In genomic region chr4:120323858-120324257, GRCm38 (mm10) we compare ENCODE assay signal across 15 mouse cellular contexts. TPM values are rescaled to one million over a fixed set of nuclear protein-coding genes. Genes with fewer than 3 reads are reported as not detected.
DNase-seq lines count a peak whose midpoint lies in the region; ATAC-seq lines count a peak whose summit lies in the region.
"Had no signal": no experiment of that assay in that cellular context is flagged by ENCODE, and none has a peak within 500 bp of the region (broad histone marks: within the 10 kb centered on the region; RNA-seq: fewer than 3 reads in every experiment).

No protein-coding gene starts in this region.

- peak; percentile 32 for DNase-seq in adrenal gland, postnatal 14 days
- DNase-seq in adrenal gland, adult 18-20 months (ENCODE audit: low spot score in 2 of 2), result no peak
- DNase-seq in heart, embryonic 10.5 days (ENCODE audit: low spot score), result peak; percentile 69
- DNase-seq in heart, adult 8-10 months (ENCODE audit: low spot score), result no peak
- peak; percentile 64 for DNase-seq in midbrain, embryonic 11.5 days (ENCODE audit: low spot score, missing footprints)
- DNase-seq: cerebellum, adult 9-11 months had no signal

- ATAC-seq in midbrain, embryonic 11.5 days (ENCODE audit: low FRiP score), result no peak
- ATAC-seq in midbrain, embryonic 13.5 days, result no peak
- ATAC-seq: forebrain, embryonic 14.5 days; forebrain, embryonic 16.5 days had no signal

- H3K27me3 ChIP-seq in heart, embryonic 10.5 days (ENCODE audit: insufficient read depth, poor library complexity, severe bottlenecking), result peaks cover 53% of the 10 kb centered on the region
- H3K27me3 ChIP-seq in midbrain, embryonic 11.5 days (ENCODE audit: control insufficient read depth, insufficient read depth, low read length), result no peaks in the 10 kb centered on the region
- 0 out of 2 replicates have a peak, but pooled peaks cover 5% of the 10 kb centered on the region for H3K27me3 ChIP-seq in midbrain, embryonic 13.5 days
- H3K27me3 ChIP-seq: embryonic facial prominence, embryonic 13.5 days had no signal

- no peak overlapping the region for H3K4me3 ChIP-seq in heart, embryonic 10.5 days
- H3K4me3 ChIP-seq in midbrain, embryonic 11.5 days (ENCODE audit: low read depth, low read length), result no peak overlapping the region
- H3K4me3 ChIP-seq in midbrain, embryonic 13.5 days (replicated peaks), result no peak overlapping the region
- H3K4me3 ChIP-seq: embryonic facial prominence, embryonic 13.5 days; embryonic facial prominence, embryonic 15.5 days; erythroblast, embryonic 14.5 days; forebrain, embryonic 10.5 days; forebrain, embryonic 12.5 days had no signal

- no peaks in the 10 kb centered on the region for H3K9me3 ChIP-seq in heart, embryonic 10.5 days
- no peaks in the 10 kb centered on the region for H3K9me3 ChIP-seq in midbrain, embryonic 11.5 days (ENCODE audit: control insufficient read depth, low read length)
- H3K9me3 ChIP-seq in midbrain, embryonic 13.5 days, result no peaks in the 10 kb centered on the region
- H3K9me3 ChIP-seq: embryonic facial prominence, embryonic 13.5 days; embryonic facial prominence, embryonic 15.5 days; forebrain, embryonic 10.5 days; forebrain, embryonic 12.5 days had no signal

- H3K4me1 ChIP-seq in heart, embryonic 10.5 days, result peaks cover 6% of the 10 kb centered on the region; the same call in 1 of the 2 replicates
- no peaks in the 10 kb centered on the region; the same call in 1 of the 2 replicates for H3K4me1 ChIP-seq in midbrain, embryonic 11.5 days (ENCODE audit: control insufficient read depth, insufficient read depth, low read length)
- no peaks in the 10 kb centered on the region for H3K4me1 ChIP-seq in midbrain, embryonic 13.5 days (replicated peaks)
- H3K4me1 ChIP-seq: embryonic facial prominence, embryonic 13.5 days; embryonic facial prominence, embryonic 15.5 days; forebrain, embryonic 10.5 days; forebrain, embryonic 12.5 days had no signal

- no peaks in the 10 kb centered on the region for H3K36me3 ChIP-seq in heart, embryonic 10.5 days
- no peaks in the 10 kb centered on the region for H3K36me3 ChIP-seq in midbrain, embryonic 11.5 days (ENCODE audit: control insufficient read depth, insufficient read depth, low read length)
- H3K36me3 ChIP-seq in midbrain, embryonic 13.5 days, result no peaks in the 10 kb centered on the region
- H3K36me3 ChIP-seq: embryonic facial prominence, embryonic 13.5 days; embryonic facial prominence, embryonic 15.5 days; forebrain, embryonic 10.5 days; forebrain, embryonic 12.5 days had no signal

- H3K4me2 ChIP-seq in midbrain, embryonic 11.5 days, result no peak overlapping the region
- H3K4me2 ChIP-seq in midbrain, embryonic 13.5 days (replicated peaks), result no peak overlapping the region
- H3K4me2 ChIP-seq: embryonic facial prominence, embryonic 13.5 days; embryonic facial prominence, embryonic 15.5 days; forebrain, embryonic 12.5 days had no signal

- no peak overlapping the region for H3K27ac ChIP-seq in heart, embryonic 10.5 days
- no peak overlapping the region for H3K27ac ChIP-seq in midbrain, embryonic 11.5 days (ENCODE audit: low read depth, low read length)
- no peak overlapping the region for H3K27ac ChIP-seq in midbrain, embryonic 13.5 days
- H3K27ac ChIP-seq: embryonic facial prominence, embryonic 13.5 days; embryonic facial prominence, embryonic 15.5 days; forebrain, embryonic 10.5 days; forebrain, embryonic 12.5 days had no signal

- no peak overlapping the region for H3K9ac ChIP-seq in midbrain, embryonic 11.5 days (ENCODE audit: low read length)
- H3K9ac ChIP-seq in midbrain, embryonic 13.5 days (replicated peaks), result no peak overlapping the region
- H3K9ac ChIP-seq: embryonic facial prominence, embryonic 13.5 days; embryonic facial prominence, embryonic 15.5 days; forebrain, embryonic 12.5 days had no signal

- WGBS in heart, embryonic 10.5 days, result 74% methylated on average over 1 of the region's 1 CpGs
- 93% methylated on average over 1 of the region's 1 CpGs for WGBS in midbrain, embryonic 11.5 days
- 97% methylated on average over 1 of the region's 1 CpGs for WGBS in midbrain, embryonic 13.5 days

RNA-seq across cellular contexts. Expression of gene Foxo6, which starts 36.7 kb away (rescaled TPM):
- 1.4 and 1.9 TPM in 2 replicates for total RNA-seq in adrenal gland, postnatal 14 days (2021)
- under 1 TPM; 0.40 to 0.64 TPM for total RNA-seq in adrenal gland, adult 18-20 months (2021)
- polyA plus RNA-seq in heart, embryonic 10.5 days (2016; fragmentation: Nextera tagmentation; extraction: Ambion mirVana), result 0.07 and 0.20 TPM in 2 replicates
- total RNA-seq in heart, adult 8-10 months (2022), result 1 to 10 TPM; 2.3 to 6.3 (median 3.3) TPM
- 0.11 and 0.25 TPM in 2 replicates for polyA plus RNA-seq in midbrain, embryonic 11.5 days (2014; fragmentation: Nextera tagmentation; extraction: Ambion mirVana)
- 0.69 and 0.77 TPM in 2 replicates for polyA plus RNA-seq in midbrain, embryonic 13.5 days (2015; fragmentation: Nextera tagmentation; extraction: Ambion mirVana)
- total RNA-seq: common myeloid progenitor, adult 5-6 weeks had no signal
- polyA plus RNA-seq: erythroblast, embryonic 14.5 days had no signal

Comparison
In these comparisons a context has a peak if more than half of its experiments do, and no peak if none do; other contexts are left out.
1. DNase-seq: peak in adrenal gland, postnatal 14 days (single experiment), heart, embryonic 10.5 days (single experiment) and midbrain, embryonic 11.5 days (single experiment); none in adrenal gland, adult 18-20 months (0 of 2) and heart, adult 8-10 months (single experiment).